Mouse (Mus musculus) kidney, adult 8-10 months (tissue): ENCODE results near the gene Myl12a.
A peak's percentile ranks its signal among the peaks of the same experiment; 100 is the strongest.
"Not testable (repeated sequence)": the region's sequence is repeated elsewhere in the genome, so short reads cannot be mapped to it uniquely, and the experiment has no call there.

Source experiments
- DNase-seq, 2 experiments: peaks; one replicate each; pipeline ENCODE4 v3.0.0; 2022

Gene Myl12a

DNA sequence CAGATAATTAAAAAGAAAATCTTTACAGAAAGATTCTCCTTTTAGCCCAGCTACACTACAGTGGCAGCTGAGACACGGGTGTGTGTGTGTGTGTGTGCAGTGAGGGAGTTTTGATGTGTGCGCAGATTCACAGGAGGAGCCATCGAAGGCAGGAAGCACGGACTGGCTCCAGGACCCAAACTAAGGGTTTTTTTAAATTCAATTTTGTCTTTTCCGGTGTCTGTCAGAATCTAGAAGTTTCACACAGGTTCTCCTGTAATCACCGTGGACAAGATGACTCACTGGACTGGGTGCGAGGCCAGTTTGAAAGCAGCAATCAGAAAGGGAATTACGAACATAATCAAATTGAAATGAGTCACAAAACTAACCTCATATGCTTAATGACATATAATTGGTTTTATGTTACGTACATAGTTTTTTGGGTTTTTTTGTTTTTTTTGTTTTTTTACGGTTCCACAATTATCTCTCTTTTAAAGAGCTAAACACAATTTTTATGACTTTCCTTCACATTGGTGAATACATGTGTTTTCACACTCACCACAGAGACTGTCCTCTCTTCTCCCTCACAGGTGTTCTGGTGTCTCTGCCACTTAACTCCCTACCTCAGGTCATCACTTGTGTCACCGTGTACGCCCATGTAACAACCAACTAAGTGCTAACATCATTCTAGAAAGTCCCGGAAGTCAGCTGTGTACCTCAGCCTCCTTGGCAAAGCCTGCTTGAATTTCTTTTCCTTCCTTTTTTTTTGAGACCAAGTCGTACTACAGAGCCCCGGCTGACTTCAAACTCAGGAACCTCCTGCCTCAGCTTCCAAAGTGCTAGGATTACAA, 15.6 kb downstream of the Myl12a start:
- no peak for DNase-seq

DNA sequence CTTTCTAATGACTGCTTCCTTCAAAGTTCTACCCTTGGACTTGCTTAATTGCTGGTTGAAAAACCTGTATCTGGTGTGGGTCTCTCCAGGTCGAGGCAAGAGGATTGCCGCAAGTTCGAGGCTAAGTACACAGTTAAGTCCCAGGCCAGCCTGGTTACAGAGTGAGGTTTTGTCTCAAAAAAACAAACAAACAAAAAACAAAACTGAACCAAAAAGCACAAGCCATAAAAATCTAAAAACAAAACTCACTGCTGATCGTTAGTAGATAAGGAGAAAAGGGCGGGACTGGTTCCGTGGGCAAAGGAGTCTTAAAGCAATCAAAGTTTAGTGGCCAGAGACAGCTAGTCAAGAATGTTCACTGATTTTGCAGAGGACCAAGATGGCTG, 16.3 kb downstream of the Myl12a start:
- no peak for DNase-seq

DNA sequence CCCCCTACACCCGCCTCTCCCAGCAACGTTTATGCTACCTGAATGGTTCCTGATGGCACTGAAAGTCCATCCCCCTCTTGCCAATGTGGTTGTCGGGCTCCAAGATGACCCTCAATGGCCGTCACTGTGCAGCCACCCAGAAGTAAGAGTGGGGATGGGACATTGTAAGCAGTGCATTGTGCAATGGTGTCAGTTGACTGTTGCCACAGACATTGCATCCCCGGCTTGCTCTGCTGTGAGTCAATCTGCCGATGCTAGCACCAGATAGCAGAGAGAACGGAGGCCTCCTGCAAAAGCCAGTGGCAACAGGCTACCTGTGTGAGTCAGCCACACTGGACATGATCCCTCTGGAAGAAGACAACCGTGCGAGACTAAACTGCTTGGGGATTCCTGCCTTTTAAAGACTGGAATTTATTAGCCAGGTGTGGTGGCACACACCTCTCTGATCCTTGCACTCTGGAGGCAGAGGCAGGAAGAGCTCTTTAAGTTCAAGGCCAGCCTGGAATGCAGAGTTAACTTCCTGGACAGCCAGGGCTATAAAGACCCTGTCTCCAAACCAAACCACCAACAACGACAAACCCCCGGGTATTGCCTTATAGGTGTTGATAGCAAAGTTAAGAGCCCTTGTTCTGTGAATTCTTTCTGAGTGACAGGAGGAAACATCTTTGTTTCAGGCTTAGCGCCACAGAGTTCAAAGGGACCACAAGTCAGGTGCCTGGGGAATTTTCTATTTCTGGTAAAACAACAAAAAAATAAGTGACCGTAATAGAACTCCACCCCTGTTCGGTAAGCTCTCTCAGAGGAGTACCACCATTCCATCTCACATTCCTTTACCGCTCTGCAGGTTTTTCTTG, 16.9 kb downstream of the Myl12a start:
- no peak for DNase-seq

DNA sequence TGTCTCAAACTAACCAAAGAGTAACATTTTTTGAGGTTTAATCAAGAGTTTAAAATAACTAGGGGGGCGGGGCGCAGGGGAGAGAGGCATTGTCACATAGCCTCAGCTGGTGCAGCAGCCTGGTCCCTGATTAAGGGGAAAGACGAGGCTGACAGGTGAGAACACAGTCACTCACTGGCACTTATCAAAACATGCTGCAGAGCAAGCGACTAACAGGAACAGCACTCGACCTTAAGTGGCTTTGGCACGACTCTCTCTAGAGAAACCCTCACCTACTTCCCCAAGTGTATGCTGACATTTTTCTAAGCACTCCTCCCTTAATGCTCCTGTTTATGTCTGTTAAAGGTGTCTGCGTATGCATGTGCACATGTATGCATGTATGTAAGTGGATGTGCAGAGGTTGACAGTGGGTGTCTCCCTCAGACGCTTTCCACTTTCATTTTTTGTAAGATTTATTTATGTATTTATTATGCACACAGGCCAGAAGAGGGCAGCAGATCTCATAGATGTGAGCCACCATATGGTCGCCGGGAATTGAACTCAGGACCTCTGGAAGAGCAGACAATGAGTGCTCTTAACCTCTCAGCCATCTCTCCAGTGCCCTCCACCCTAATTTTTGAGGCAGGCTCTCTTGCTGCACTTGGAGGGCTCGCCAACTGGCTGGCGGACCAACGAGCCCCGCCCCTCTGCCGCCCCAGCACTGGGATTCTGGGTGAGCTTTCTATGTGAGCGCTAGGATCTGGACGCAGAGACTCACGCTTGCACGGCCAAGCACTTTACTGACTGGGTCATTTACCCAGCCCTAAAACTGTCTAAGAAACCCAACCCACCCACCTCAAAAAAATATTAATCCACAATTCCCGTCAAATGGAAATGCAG, 23.1 kb downstream of the Myl12a start:
- no peak for DNase-seq

DNA sequence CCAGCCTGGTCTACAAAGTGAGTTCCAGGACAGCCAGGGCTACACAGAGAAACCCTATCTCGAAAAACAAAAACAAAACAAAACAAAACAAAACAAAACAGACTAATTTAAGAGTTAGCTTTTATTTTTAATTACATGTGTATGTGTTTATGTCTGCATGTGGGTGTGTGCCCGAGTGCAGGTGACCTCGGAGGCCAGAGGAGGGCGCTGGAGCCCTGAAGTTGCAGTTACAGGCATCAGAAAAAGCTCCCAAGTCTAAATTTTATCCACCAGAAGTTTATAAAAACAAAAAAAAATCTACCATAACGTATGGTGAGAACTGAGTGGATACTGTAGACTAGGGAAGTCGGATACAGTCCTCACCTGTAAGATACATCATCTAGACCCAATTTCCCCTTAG, 24.9 kb downstream of the Myl12a start:
- no peak for DNase-seq

DNA sequence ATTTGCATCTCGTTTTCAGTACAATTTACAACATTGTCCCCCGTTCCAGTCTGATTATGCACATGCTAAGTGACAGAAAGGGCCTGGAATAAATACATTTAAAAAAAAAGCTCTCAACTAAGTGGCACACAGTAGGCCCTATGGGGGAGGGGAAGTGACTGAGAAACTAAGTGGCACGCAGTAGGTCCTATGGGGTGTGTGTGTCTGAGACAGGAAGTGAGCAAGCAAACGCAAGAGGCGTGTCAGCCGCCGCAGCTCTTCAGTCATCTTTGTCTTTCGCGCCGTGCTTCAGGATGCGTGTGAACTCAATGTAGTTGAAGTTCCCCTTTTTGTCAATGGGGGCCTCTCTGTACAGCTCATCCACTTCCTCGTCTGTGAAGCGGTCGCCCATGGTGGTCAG, 28.6 kb downstream of the Myl12a start:
- DNase-seq: not testable (repeated sequence)

DNA sequence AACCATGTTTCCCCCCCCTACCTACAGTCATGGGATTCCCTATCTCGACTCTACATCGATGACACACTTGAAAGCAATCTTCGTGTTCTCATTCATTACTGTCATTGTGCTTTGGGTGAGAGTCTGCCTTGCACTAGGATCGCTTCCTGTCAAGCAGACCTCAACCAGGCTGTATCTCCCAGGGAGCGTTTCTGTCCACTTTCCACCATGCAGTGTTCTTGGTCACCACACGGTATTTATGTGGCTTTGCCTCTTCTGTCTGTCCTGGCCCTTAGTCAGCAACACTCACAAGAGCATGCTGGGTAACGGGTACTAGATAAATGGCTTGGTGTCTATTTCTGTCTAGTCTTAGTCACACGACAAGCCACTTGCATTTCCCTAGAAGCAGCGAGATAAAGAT, 29.3 kb downstream of the Myl12a start:
- no peak for DNase-seq

DNA sequence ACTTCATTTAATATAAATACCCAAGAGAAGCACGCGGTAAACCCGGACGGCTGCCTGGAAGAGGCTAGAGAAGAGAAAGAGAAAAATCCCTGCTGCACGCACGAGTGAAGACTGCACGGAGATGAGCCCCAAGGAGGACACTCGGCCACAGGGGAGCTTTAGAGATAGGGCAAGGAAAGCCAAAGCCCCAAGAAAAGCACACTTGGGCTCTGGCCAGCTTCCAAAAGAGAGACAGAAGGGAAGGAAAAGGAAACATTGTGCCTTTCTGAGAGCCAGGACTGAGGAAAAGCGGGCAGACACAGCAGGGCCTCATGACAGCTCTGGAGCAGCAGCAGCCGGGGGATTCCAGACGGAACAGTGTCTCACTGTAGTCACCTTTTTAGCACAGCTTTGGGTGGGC, 31.5 kb downstream of the Myl12a start:
- no peak for DNase-seq

DNA sequence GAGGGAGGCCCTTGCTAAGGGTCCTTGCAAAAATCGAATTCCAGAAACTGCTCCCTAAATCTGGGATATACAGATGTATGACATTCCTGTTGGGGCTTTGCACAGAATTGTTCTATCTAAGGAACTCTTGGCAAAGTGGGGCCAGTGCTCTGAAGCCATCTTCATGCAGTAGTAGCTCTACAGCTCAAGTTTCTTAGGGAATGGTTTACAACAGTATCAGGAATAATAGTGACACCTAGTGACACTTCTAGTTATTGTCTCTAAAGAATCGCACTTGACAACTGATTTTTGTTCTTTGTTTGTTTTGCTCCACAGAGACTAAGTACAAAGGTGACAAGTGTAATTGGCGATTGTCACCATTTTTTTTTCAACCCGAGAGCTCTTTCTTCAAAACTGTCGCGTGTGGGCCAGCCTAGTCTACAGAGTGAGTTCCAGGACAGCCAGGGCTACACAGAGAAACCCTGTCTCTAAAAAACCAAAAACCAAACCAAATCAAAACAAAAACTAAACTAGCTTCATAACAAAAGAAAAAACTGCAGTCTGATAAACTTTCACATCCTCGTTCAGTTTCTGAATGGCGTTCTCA, 34.0 kb downstream of the Myl12a start:
- DNase-seq: no peak

DNA sequence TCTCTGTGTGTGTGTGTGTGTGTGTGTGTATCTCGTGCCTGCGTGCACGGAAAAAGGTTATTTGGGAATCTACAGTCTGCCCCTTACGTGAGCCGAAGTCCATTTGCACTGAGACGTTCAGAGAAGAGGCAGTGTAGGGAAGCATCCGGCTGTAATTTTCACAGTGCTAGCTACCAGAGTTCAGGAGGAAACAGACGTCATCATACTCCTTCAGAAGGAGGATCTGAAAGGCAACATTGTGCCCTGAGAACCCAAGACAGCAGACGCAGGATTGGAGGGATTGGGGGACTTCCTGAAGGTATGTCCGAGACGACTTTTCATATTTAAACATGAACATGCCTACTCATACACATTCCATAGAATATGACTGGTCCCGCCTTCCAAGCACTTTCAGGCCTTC, 35.0 kb downstream of the Myl12a start:
- DNase-seq: no peak

DNA sequence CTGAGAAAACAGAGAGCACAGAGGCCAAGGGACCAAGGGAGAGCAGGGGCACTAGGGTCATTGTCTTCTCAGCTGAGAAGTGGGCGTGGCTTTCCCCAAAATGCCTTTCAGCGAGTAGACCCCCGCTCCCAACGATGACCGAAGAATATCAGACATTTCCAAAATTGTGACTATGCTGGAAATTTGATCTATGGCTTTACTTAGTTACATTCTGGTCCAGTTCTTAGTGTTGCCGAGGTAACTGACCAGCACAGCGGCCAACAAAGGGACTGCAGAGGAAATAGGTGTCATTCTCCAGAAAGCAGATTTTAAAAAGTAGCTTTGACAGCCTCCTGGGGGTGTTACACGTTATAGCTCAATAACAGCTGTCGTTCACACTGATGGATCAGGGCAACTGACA, 35.5 kb downstream of the Myl12a start:
- no peak for DNase-seq

DNA sequence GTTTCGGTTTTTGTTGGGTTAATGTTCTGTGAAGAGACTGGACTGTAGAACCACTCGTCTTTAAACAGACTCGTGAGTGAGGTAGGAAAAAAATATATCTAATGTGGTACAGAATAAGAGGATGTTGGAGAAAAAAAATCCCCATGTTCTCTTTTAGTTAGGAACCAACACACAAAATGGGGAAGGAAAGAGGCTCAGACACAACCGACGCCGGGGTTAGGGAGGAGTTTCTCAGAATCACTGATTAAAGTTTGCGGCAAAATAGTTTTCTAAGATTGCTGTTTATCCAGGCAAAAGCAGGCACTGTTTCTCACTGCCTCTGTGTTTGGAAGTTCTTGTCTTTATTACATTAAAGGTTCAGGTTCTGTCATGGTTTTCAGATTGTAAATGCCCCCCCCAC, 36.6 kb downstream of the Myl12a start:
- no peak for DNase-seq

DNA sequence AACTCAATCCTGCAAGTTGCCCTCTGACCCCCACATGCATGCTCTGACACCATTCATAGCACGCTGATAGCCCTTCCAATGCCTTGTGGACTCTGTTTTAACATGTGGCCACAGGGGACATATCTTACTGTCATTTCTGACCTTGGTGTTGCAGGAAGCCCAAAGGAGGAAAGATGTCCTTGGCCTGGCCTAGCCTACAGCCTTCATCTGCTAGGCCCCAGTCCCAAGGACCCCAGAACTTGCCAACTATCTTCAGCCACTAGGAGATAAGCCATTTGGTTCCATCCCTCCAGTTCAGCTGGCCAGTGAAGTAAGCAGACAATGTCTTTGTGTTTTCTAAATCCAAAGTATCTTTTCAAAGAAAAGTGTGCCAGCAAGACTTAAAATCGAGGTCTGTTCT, 37.4 kb downstream of the Myl12a start:
- no peak for DNase-seq

DNA sequence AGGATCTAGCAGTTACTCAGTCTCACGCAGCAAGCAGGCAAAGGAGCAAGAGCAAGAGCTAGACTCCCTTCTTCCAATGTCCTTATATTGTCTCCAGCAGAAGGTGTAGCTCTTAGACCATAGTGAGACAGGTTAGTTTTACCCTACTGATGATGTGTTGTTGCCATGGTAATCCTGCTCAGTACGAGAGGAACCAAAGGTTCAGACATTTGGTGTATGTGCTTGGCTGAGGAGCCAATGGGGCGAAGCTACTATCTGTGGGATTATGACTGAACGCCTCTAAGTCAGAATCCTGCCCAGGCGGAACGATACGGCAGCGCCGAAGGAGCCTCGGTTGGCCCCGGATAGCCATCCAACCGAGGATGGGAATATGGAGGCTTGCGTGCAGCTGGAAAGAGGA, 39.1 kb downstream of the Myl12a start:
- DNase-seq: peak; percentile 89 to 97

DNA sequence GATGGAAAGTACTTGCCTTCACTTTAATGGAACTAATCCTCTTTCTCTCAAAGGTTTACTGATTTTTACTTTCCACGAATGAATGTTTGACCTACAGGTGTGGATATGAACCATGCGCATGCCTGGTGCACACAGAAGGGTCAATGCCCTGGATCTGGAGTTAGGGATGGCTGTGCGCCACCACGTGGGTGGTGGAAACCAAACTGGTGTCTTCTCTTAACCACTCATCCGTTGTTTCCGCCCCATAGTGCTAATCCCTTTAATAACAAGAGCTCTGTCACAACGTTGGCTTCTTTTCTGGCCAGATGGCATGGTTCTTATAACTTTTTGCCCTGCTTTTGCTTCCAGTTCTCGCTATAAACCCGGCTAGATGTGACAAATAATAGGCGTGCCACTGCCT, 51.4 kb downstream of the Myl12a start:
- DNase-seq: peak in 1 of 2 experiments; percentile 62

DNA sequence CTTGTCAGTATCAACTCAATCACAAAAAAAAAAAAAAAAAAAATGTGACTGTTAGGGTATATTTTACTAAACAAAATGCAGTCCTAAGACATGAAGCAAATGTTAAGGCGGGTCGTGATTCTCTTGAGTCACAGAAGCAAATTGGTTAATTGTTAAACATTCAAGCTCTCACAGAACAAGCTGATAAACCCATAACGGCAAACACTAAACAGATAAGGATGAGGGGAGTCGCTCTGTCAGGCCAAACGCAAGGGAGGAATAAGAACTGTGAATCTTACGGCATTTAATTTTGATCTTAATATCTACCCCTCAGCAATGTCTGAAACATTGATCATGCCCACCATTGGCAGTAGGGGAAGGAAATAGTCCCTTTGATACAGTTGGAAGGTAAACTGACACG, 53.5 kb downstream of the Myl12a start:
- DNase-seq: no peak

DNA sequence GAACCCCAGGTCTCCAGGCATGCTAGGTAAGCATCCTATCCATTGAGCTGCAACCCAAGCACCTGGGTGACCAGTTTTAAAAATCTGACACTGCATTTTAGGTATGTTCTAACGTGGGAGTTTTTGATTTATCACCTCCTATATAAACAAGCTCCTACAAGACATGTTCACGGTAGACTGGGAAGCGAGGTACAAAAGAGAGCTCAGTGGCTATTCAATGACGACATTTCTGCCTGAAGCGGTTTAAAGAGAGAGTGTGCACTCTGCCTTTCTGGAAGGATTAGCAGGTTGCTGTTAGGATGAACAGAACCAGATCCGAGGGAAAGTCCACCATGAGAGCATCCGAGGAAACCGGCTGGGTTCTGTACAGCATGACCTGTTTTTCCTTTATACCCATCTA, 54.0 kb downstream of the Myl12a start:
- no peak for DNase-seq

DNA sequence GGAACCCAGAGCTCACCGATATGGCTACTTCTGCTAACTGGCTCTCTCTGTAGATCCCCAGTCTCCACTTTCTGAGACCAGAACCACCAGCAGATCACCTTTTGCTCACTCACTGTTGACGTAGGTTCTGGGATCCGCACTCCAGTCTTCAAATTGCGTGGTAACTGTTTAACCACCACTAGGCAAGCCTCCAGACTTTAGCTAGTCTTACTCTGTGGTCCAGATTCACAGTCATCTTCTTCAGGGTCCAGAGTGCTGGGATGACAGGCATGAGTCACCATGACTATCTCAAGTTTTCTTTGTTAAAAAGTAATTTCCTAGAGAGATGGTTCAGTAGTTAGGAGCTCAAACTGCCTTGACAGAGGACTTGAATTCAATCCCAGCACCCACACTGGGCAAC, 58.9 kb downstream of the Myl12a start:
- DNase-seq: peak; percentile 48 to 49
